Mouse (Mus musculus) cortical plate, adult 2 months (tissue): ENCODE measurements around the gene Rbm17. TPM values are rescaled to one million over a fixed set of nuclear protein-coding genes. Genes with fewer than 3 reads are reported as not detected.
A peak's percentile ranks its signal among the peaks of the same experiment; 100 is the strongest.
"Not testable (repeated sequence)": the region's sequence is repeated elsewhere in the genome, so short reads cannot be mapped to it uniquely, and the experiment has no call there.

ENCODE experiments used
- H3K27ac ChIP-seq: fragments of 200-500 bp; 2 replicates; pipeline ENCODE4 v1.5.1; 2012; ENCODE audit warnings: low read length, control low read depth, inconsistent platforms; ENCODE audit not compliant: insufficient read depth
- H3K4me1 ChIP-seq: fragments of 200-500 bp; 2 replicates; pipeline ENCODE4 v1.6.1; 2011; ENCODE audit warnings: low read length; ENCODE audit not compliant: control insufficient read depth, insufficient read depth
- H3K4me3 ChIP-seq: fragments of 200-500 bp; 2 replicates; pipeline ENCODE4 v1.5.1; 2011; ENCODE audit warnings: mild to moderate bottlenecking, low read length, control low read depth; ENCODE audit not compliant: insufficient read depth
- CTCF ChIP-seq: fragments of 200-500 bp; IDR thresholded peaks from 2 replicates; pipeline ENCODE4 v1.5.1; 2011; ENCODE audit warnings: mild to moderate bottlenecking, control low read depth, low read length; ENCODE audit not compliant: insufficient read depth; ENCODE audit errors: extremely low read depth
- POLR2A ChIP-seq: fragments of 200-500 bp; IDR thresholded peaks from 2 replicates; pipeline ENCODE4 v1.6.1; 2011; ENCODE audit warnings: mild to moderate bottlenecking, low read length, control low read depth; ENCODE audit not compliant: insufficient read depth; ENCODE audit errors: extremely low read depth
- polyA plus RNA-seq: library from polyadenylated mRNA; depleted of rRNA; stranded (reverse); fragments of >200 nt; gene quantifications from 2 replicates; pipeline ENCODE4 v1.2.3, GENCODE M21; 2012; rRNA removed

Gene Rbm17
- polyA plus RNA-seq, 1 experiment = 93.7 TPM

DNA sequence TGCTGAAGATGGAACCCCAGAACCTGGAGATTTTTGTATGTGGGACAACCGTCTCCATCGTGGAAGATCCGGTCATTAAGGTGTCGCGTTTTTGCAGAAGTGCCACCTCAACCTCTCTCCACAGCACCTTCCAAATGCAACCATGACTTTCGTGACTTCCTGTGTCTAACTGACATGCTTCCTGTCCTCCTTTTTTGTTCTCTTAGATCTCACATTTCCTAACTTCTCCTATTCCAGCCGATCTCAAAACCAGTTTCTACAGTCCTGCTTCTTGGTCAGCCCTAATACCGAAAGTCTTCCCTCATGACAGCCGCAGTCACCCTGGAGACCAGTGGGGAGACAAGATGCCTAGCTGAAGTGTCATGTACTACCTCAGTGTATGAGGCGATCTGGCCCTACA is 55.4 kb downstream of the Rbm17 start:
- H3K4me1 ChIP-seq = no peaks in the 10 kb centered on the region
- TF ChIP-seq POLR2A (no peak), CTCF (no peak)
- H3K4me3 ChIP-seq = no peak overlapping the region
- H3K27ac ChIP-seq = no peak overlapping the region

- Histone ChIP-seq H3K4me1 (no peaks in the 10 kb centered on the region), H3K4me3 (no peak overlapping the region), H3K27ac (no peak overlapping the region)
- peak; percentile 21; the same call in 1 of the 2 replicates for TF ChIP-seq CTCF
- no peak for TF ChIP-seq POLR2A
Observed at GRCm38 (mm10) chr2:11547609-11548008, 56.3 kb downstream of the Rbm17 start.

DNA sequence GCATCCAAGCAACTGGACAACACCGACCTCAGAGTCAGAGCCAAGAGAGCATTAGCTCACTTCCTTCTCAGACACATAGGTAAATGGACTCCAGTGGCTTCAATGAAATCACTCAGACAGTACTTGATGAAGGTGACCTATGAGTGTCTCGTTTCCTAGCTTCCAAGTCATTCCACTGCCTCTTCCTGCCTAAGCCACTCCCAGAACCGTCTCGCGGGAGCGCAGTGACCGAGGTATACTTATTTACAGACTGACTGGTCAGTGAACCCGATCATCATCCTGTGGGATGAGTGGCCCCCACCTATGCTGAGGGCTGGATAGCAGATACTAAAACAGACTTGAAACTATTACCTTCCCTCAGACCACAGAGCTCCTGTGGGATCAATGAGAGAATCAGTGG is 57.9 kb downstream of the Rbm17 start:
- Histone ChIP-seq H3K4me1 (no peaks in the 10 kb centered on the region), H3K4me3 (no peak overlapping the region), H3K27ac (no peak overlapping the region)
- TF ChIP-seq POLR2A = no peak
- no peak for TF ChIP-seq CTCF

DNA sequence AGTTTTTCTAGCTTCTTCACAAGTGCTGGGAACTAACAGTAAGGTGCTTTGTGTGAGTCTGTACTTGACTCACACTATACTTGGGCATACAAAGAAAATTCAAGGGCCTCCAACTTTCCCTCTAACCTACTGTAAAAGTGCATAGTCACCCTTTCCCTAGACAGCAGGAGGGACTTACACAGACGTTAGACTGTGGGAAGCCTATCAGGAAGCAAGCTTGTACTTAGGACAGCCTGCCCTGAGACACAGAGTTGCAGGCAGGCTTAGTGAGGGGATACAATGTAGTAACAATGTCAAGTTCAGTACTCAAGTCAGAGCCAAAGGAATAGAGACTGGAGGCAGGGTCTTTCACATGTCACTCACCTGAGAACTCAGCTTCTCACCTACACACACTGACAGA is 58.6 kb downstream of the Rbm17 start:
- Histone ChIP-seq H3K4me1 (no peaks in the 10 kb centered on the region), H3K27ac (no peak overlapping the region), H3K4me3 (no peak overlapping the region)
- TF ChIP-seq CTCF (no peak), POLR2A (no peak)

DNA sequence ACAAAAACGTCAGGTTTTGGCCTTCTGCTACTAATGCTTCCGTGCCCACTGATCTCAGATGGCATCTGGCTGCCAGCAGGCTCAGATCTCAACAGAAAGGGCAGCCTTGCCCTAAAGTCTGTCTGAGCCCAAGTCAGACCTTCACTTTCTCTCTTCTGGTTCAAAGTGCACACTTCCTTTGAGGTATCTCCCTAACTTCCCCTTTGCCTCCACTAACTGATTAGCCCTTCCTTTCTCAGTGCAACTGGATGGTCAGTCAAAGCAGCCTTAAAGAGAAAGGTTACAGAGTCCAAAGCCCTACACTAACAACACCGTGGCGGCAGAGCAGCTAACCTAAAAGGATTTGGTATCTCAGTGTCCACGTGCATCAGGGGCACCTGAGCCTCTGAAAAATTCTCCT is 59.6 kb downstream of the Rbm17 start:
- no peak for TF ChIP-seq POLR2A
- TF ChIP-seq CTCF = no peak
- Histone ChIP-seq H3K4me3 (no peak overlapping the region), H3K27ac (no peak overlapping the region)

DNA sequence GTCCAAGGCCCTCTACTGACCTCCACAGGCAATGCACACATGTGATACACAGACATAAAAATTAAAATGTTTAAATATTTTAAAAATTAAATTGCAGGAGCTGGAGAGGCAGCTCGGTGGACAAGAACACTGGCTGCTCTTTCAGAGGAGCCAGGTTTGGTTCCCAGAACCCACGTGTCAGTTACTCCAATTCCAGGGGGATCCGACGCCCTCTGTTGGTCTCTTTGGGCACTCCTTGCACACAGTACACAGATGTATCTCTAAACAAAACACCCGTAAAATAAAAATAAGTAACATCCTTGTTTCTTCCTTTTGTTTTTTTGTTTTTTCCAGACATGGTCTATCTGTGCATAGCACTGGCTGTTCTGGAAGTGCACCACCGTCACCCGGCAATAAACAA is 60.8 kb downstream of the Rbm17 start:
- H3K4me1 ChIP-seq = no peaks in the 10 kb centered on the region
- H3K27ac ChIP-seq = no peak overlapping the region
- no peak overlapping the region for H3K4me3 ChIP-seq
- TF ChIP-seq POLR2A (no peak), CTCF (no peak)

More for the DNA sequence above, 59.6 kb downstream of the Rbm17 start:
- no peaks in the 10 kb centered on the region for H3K4me1 ChIP-seq

DNA sequence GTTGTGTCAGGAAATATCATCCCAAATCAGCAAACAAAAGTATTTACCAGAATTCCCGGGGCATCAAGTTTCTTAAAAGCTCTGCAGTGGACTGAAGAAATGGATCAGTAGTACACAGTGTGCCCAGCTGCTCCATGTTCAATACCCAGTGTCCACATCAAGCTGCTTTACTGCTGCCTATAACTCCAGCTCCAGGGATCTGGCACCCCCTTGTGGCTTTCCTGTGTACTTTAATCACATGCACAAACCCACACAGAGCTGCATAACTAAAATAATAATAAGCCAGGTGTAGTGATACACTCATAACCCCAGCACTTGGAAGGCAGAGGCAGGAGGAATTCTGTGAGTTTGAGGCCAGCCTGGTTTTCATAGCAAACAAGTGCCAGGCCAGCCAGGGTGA is 61.3 kb downstream of the Rbm17 start:
- no peak for TF ChIP-seq POLR2A
- TF ChIP-seq CTCF = peak; percentile 77
- Histone ChIP-seq H3K27ac (no peak overlapping the region), H3K4me3 (no peak overlapping the region), H3K4me1 (no peaks in the 10 kb centered on the region)

GRCm38 (mm10) chr2:11542121-11542520 is 61.8 kb downstream of the Rbm17 start:
- Histone ChIP-seq H3K4me3 (no peak overlapping the region), H3K27ac (no peak overlapping the region), H3K4me1 (no peaks in the 10 kb centered on the region)
- no peak for TF ChIP-seq POLR2A
- TF ChIP-seq CTCF = no peak

DNA sequence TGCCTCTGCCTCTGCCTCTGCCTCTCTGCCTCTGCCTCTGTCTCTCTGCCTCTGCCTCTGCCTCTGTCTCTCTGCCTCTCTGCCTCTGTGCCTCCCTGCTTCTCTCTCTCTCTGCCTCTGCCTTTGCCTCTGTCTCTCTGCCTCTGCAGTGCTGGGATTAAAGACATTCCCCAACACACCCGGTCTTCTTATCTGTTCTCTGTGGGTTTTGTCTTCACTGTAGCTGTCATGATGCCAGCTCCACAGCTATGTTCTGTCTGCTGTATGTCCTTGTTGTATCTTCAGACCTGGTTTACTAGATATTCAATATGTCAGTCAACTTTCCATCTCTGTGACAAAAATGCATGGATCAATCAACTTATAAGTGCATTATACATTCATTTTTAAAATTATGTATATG is 62.4 kb downstream of the Rbm17 start:
- not testable (repeated sequence) for H3K4me1 ChIP-seq, H3K4me3 ChIP-seq, H3K27ac ChIP-seq

DNA sequence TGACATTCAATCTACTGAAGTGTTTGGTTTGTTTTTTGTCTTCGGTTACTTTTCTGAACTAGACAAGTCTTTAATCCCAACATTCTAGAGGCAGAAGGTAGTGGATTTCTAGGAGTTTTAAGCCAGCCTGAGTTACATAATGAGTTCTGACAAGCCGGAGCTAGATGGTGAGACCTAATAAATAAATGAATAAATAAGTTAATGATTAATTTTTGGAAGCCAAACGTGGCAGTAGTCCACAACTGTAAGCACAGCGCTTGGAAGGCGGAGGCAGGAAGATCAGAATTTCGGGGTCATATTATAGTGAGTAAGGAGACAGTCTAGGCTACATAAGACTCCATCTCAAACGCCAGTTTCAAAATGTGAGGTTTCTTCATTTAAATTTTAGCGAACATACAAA is 68.0 kb downstream of the Rbm17 start:
- TF ChIP-seq CTCF (no peak), POLR2A (no peak)
- Histone ChIP-seq H3K27ac (no peak overlapping the region), H3K4me1 (peaks cover 2% of the 10 kb centered on the region; the same call in 1 of the 2 replicates), H3K4me3 (peak overlapping the region; percentile 33; the same call in 1 of the 2 replicates)

Other genes with a start within 250 kb of the Rbm17 start
- 19.4 and 20.6 TPM in 2 replicates for gene Pfkfb3, start 50.1 kb downstream of the Rbm17 start, polyA plus RNA-seq
- not detected in 2 replicates for gene Gm17490, start 22.1 kb upstream of the Rbm17 start, polyA plus RNA-seq
- 0.19 TPM in 2 replicates for gene Il2ra, start 38.7 kb upstream of the Rbm17 start, polyA plus RNA-seq
- gene Il15ra, start 101.1 kb upstream of the Rbm17 start, polyA plus RNA-seq = 19.0 and 21.7 TPM in 2 replicates
- 90.0 and 91.0 TPM in 2 replicates for gene Fbh1, start 173.4 kb upstream of the Rbm17 start, polyA plus RNA-seq
- 96.0 and 107 TPM in 2 replicates for gene Ankrd16, start 173.7 kb upstream of the Rbm17 start, polyA plus RNA-seq